Mouse (Mus musculus): Measurements from ENCODE around the gene Reep6. TPM values are rescaled to one million over a fixed set of nuclear protein-coding genes. Genes with fewer than 3 reads are reported as not detected.

Gene Reep6
- total and polyA plus RNA-seq, 3 experiments: 1.3 to 72.8 (median 49.5) TPM

DNA sequence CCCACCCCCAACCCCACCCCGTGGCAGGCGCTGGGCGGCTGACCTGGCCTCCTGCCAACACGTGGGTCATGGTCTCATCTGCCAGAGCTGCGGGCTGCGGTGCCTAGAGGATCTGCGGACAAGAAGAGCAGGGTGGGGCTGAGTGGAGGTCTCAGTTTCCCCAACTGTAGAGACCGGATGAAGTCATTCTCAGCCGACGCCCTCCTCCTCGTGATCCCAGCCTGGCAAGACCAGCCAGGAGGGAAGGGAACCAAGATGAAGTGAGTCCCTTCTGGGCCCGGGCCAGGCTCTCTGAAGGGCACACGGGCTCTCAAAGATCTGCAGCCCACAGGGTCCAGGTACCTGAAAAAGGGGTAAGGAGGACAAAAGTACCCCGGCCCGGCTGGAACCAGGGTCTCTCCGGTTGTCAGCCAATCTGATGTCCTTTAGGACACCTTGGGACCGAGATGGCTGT, 17.8 kb downstream of the Reep6 start:
- TF ChIP-seq GATA2 (IDR thresholded peaks at IDR 0.05; ENCODE audit: borderline replicate concordance, low read depth, low read length): no peak
- TF ChIP-seq POLR2AphosphoS5 (IDR thresholded peaks at IDR 0.05; ENCODE audit: insufficient replicate concordance, low read depth, low read length): no peak
- no peak for TF ChIP-seq GATA1 (IDR thresholded peaks at IDR 0.05; ENCODE audit: borderline replicate concordance, low read length)
- no peak for TF ChIP-seq TAL1 (conservative IDR thresholded peaks at IDR 0.05; ENCODE audit: low read depth, low read length)
- TF ChIP-seq CTCF (IDR thresholded peaks at IDR 0.05; ENCODE audit: low read depth, low read length): no peak
- Histone ChIP-seq H3K4me3 (ENCODE audit: low read depth, low read length) (peak overlapping the region; percentile 74), H3K27me3 (ENCODE audit: insufficient read depth, low read length) (peaks cover 35% of the 10 kb centered on the region), H3K36me3 (replicated peaks) (peaks cover 9% of the 10 kb centered on the region), H3K4me1 (ENCODE audit: insufficient read depth, low read depth, low read length) (peaks cover 80% of the 10 kb centered on the region), H3K9me3 (replicated peaks) (peaks cover under 1% of the 10 kb centered on the region)
- DNase-seq (ENCODE audit: low spot score): no peak
- ATAC-seq (ENCODE audit: extremely low read depth, insufficient number of reproducible peaks, low FRiP score, poor library complexity, severe bottlenecking): no peak

DNA sequence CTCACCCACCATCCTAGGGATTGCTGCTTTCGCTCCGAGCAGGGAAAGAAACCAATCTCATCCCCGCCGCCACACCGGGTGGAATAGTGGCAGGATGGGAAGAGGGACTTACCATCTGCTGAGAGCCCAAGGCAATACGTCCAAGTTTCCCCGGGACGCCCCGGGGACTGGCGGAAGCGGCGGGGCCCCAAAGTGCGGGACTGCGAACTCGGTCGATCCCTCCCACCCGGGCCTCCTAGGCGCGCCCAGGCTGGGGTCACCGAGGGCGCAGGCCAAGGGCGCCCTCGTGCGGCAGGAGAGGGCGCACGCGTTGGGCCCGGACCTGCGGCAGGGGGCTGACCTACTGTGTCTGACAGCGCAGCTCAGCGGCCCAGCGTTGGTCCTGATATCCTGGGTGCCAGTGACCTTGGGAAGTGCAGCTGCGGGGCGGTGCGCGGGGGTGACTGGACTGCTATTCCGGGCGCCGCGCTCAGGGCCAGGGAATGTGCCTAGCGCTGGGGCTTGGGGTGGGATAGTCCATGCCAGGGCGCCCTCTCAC, 18.6 kb downstream of the Reep6 start, which contains the start of gene Adamtsl5:
Adamtsl5 (minus strand) TSS at position 169 of the 538 bp plus-strand sequence.
- TF ChIP-seq CTCF (IDR thresholded peaks at IDR 0.05; ENCODE audit: low read depth, low read length) (peak; percentile 89), TAL1 (conservative IDR thresholded peaks at IDR 0.05; ENCODE audit: low read depth, low read length) (no peak)
- Histone ChIP-seq H3K36me3 (replicated peaks) (peaks cover 7% of the 10 kb centered on the region), H3K9me3 (replicated peaks) (no peaks in the 10 kb centered on the region), H3K4me1 (ENCODE audit: insufficient read depth, low read depth, low read length) (peaks cover 81% of the 10 kb centered on the region), H3K27me3 (ENCODE audit: insufficient read depth, low read length) (peaks cover 43% of the 10 kb centered on the region), H3K4me3 (ENCODE audit: low read depth, low read length) (peak within 1 kb of the TSS; percentile 74)
- ATAC-seq (ENCODE audit: extremely low read depth, insufficient number of reproducible peaks, low FRiP score, poor library complexity, severe bottlenecking) (no peak), DNase-seq (ENCODE audit: low spot score) (peak; percentile 85)

DNA sequence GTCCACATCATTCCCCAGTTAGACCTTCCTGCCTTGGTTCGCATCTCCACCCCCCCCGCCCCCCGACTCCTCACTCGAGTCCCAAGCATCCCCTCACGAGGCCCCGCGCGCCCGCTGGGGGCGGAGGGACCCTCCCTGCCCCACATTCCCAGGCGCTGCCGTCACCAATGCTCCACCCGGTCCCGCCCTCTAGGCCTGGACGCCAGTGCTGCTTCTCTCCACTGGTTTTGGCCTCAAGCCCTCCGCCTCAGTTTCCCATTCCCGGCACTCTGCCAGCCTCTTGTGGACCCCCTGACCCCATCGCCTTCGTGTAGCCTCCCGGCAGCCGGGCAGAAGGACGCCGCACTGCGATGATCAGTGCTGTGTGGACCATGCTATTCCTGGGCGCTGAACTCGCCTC, 19.2 kb downstream of the Reep6 start:
- ATAC-seq (ENCODE audit: extremely low read depth, insufficient number of reproducible peaks, low FRiP score, poor library complexity, severe bottlenecking) (no peak), DNase-seq (ENCODE audit: low spot score) (no peak)
- no peaks in the 10 kb centered on the region for H3K9me3 ChIP-seq (replicated peaks)
- peaks cover 77% of the 10 kb centered on the region for H3K4me1 ChIP-seq (ENCODE audit: insufficient read depth, low read depth, low read length)
- peaks cover 50% of the 10 kb centered on the region for H3K27me3 ChIP-seq (ENCODE audit: insufficient read depth, low read length)
- H3K36me3 ChIP-seq (replicated peaks): peaks cover 5% of the 10 kb centered on the region
- TF ChIP-seq TAL1 (conservative IDR thresholded peaks at IDR 0.05; ENCODE audit: low read depth, low read length): no peak
- TF ChIP-seq GATA2 (IDR thresholded peaks at IDR 0.05; ENCODE audit: borderline replicate concordance, low read depth, low read length): no peak
- TF ChIP-seq POLR2AphosphoS5 (IDR thresholded peaks at IDR 0.05; ENCODE audit: insufficient replicate concordance, low read depth, low read length): no peak
- TF ChIP-seq GATA1 (IDR thresholded peaks at IDR 0.05; ENCODE audit: borderline replicate concordance, low read length): no peak
- TF ChIP-seq CTCF (IDR thresholded peaks at IDR 0.05; ENCODE audit: low read depth, low read length): no peak
- peak overlapping the region; percentile 74; the same call in 1 of the 2 replicates for H3K4me3 ChIP-seq (ENCODE audit: low read depth, low read length)

DNA sequence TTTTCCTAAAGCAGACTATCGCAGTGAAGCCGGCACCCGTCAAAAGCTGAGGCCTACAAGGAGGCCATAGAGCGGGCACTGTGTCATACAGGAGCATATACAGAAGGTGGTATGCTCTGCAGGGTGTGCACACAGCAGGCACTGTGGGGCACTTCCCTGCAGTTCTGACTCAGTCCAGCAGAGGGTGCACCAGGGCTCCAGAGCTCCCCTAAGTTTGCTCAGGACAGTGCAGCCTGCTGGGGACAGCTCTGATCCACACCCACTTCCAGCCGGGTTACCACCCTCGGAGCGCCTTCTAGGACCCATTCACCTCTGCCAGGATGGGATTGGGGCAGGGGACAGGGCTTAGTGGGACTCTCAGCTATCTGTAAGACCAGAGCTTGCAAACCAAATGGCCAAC, 20.5 kb downstream of the Reep6 start:
- no peaks in the 10 kb centered on the region for H3K9me3 ChIP-seq (replicated peaks)
- H3K27me3 ChIP-seq (ENCODE audit: insufficient read depth, low read length): peaks cover 61% of the 10 kb centered on the region
- peak; percentile 69 for ATAC-seq (ENCODE audit: extremely low read depth, insufficient number of reproducible peaks, low FRiP score, poor library complexity, severe bottlenecking)
- peaks cover 4% of the 10 kb centered on the region for H3K36me3 ChIP-seq (replicated peaks)
- TF ChIP-seq GATA1 (IDR thresholded peaks at IDR 0.05; ENCODE audit: borderline replicate concordance, low read length) (no peak), CTCF (IDR thresholded peaks at IDR 0.05; ENCODE audit: low read depth, low read length) (peak; percentile 97)
- peaks cover 64% of the 10 kb centered on the region for H3K4me1 ChIP-seq (ENCODE audit: insufficient read depth, low read depth, low read length)
- H3K4me3 ChIP-seq (ENCODE audit: low read depth, low read length): no peak overlapping the region
- peak; percentile 70 for DNase-seq (ENCODE audit: low spot score)

DNA sequence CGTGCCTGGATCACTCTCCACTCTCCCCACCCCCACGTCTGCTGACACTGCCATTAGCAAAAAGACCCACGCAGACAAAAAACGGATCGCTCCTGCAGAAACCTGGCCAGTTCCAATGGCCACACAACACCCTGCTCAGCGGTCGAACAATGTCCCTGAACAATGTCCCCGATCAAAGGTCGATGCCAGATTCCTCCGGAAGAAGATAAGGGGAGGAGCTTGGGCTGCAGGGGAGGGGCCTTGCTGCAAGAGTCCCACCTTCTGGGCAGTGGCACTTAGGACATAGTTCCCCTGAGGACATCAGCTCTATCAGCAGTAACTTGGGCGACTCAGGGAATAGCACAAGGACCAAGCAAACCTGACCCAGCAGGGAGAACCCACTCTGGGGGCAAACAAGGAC, 22.1 kb downstream of the Reep6 start:
- ATAC-seq (ENCODE audit: extremely low read depth, insufficient number of reproducible peaks, low FRiP score, poor library complexity, severe bottlenecking) (no peak), DNase-seq (ENCODE audit: low spot score) (no peak)
- H3K4me1 ChIP-seq (ENCODE audit: insufficient read depth, low read depth, low read length): peaks cover 56% of the 10 kb centered on the region
- TF ChIP-seq CTCF (IDR thresholded peaks at IDR 0.05; ENCODE audit: low read depth, low read length): no peak
- TF ChIP-seq GATA1 (IDR thresholded peaks at IDR 0.05; ENCODE audit: borderline replicate concordance, low read length): no peak
- TF ChIP-seq GATA2 (IDR thresholded peaks at IDR 0.05; ENCODE audit: borderline replicate concordance, low read depth, low read length): no peak
- no peak for TF ChIP-seq TAL1 (conservative IDR thresholded peaks at IDR 0.05; ENCODE audit: low read depth, low read length)
- no peak for TF ChIP-seq POLR2AphosphoS5 (IDR thresholded peaks at IDR 0.05; ENCODE audit: insufficient replicate concordance, low read depth, low read length)
- H3K27me3 ChIP-seq (ENCODE audit: insufficient read depth, low read length): peaks cover 77% of the 10 kb centered on the region
- H3K4me3 ChIP-seq (ENCODE audit: low read depth, low read length): no peak overlapping the region
- H3K9me3 ChIP-seq (replicated peaks): no peaks in the 10 kb centered on the region
- no peaks in the 10 kb centered on the region for H3K36me3 ChIP-seq (replicated peaks)

DNA sequence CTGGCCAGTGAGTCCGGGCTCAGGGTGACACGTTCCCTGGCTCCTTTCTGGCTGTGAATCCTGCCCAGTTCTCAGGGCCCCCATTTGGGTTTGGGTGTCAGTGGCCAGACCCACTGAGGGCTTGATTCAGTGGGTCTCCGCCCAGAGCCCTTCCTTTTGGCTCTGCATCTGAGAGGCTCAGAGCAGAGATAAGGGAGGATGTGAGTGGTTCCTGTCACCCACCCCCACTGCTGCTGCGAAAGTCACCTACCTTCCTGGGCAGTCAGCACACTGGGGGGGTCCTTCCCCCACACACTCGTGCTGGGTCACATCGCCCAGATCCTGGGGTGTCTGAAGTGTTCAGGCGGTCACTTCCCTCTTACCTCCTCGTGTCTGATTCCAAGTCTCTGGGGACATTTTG, 23.0 kb downstream of the Reep6 start:
- no peak for ATAC-seq (ENCODE audit: extremely low read depth, insufficient number of reproducible peaks, low FRiP score, poor library complexity, severe bottlenecking)
- no peaks in the 10 kb centered on the region for H3K36me3 ChIP-seq (replicated peaks)
- no peak for DNase-seq (ENCODE audit: low spot score)
- TF ChIP-seq TAL1 (conservative IDR thresholded peaks at IDR 0.05; ENCODE audit: low read depth, low read length) (no peak), CTCF (IDR thresholded peaks at IDR 0.05; ENCODE audit: low read depth, low read length) (no peak), GATA2 (IDR thresholded peaks at IDR 0.05; ENCODE audit: borderline replicate concordance, low read depth, low read length) (no peak), POLR2AphosphoS5 (IDR thresholded peaks at IDR 0.05; ENCODE audit: insufficient replicate concordance, low read depth, low read length) (no peak), GATA1 (IDR thresholded peaks at IDR 0.05; ENCODE audit: borderline replicate concordance, low read length) (no peak)
- peaks cover 86% of the 10 kb centered on the region for H3K27me3 ChIP-seq (ENCODE audit: insufficient read depth, low read length)
- H3K4me3 ChIP-seq (ENCODE audit: low read depth, low read length): no peak overlapping the region
- H3K9me3 ChIP-seq (replicated peaks): no peaks in the 10 kb centered on the region
- H3K4me1 ChIP-seq (ENCODE audit: insufficient read depth, low read depth, low read length): peaks cover 48% of the 10 kb centered on the region

Measured in G1E (cell line).